Mouse (Mus musculus): ENCODE results near the gene Bpifb3. TPM values are rescaled to one million over a fixed set of nuclear protein-coding genes. Genes with fewer than 3 reads are reported as not detected.
A peak's percentile ranks its signal among the peaks of the same experiment; 100 is the strongest.

Bpifb3 gene
- polyA plus RNA-seq, 1 experiment from 2014 or later, result 0.05 TPM

GRCm38 (mm10) chr2:153935348-153935747, 17.3 kb downstream of the Bpifb3 start:
- Histone ChIP-seq H3K9me3 (ENCODE audit: control insufficient read depth, low read length) (no peaks in the 10 kb centered on the region), H3K4me1 (replicated peaks; ENCODE audit: control insufficient read depth, insufficient read depth) (no peaks in the 10 kb centered on the region), H3K4me3 (ENCODE audit: low read depth, low read length) (no peak overlapping the region), H3K9ac (ENCODE audit: low read length) (no peak overlapping the region), H3K27ac (replicated peaks) (no peak overlapping the region), H3K36me3 (ENCODE audit: control insufficient read depth, insufficient read depth, low read length) (no peaks in the 10 kb centered on the region), H3K27me3 (ENCODE audit: control insufficient read depth, insufficient read depth, low read length) (no peaks in the 10 kb centered on the region), H3K4me2 (replicated peaks; ENCODE audit: low read depth) (no peak overlapping the region)
- WGBS, result 77% methylated on average over 6 of the region's 6 CpGs
- TF ChIP-seq EP300 (optimal IDR thresholded peaks at IDR 0.05) (no peak), CTCF (IDR thresholded peaks at IDR 0.05; ENCODE audit: low read depth) (peak; percentile 43)
- ATAC-seq (ENCODE audit: low FRiP score, low TSS enrichment) (peak; percentile 91), DNase-seq (ENCODE audit: low spot score) (peak; percentile 61)

GRCm38 (mm10) chr2:153937843-153938242, 19.8 kb downstream of the Bpifb3 start, which contains the start of gene Bpifb4:
Bpifb4 (plus strand) TSS chr2:153938212.
- no peaks in the 10 kb centered on the region for H3K9me3 ChIP-seq (ENCODE audit: control insufficient read depth, low read length)
- no peak within 1 kb of the TSS for H3K27ac ChIP-seq (replicated peaks)
- no peaks in the 10 kb centered on the region for H3K27me3 ChIP-seq (ENCODE audit: control insufficient read depth, insufficient read depth, low read length)
- no peak within 1 kb of the TSS for H3K9ac ChIP-seq (ENCODE audit: low read length)
- ATAC-seq (ENCODE audit: low FRiP score, low TSS enrichment), result no peak
- no peak for DNase-seq (ENCODE audit: low spot score)
- no peak within 1 kb of the TSS for H3K4me3 ChIP-seq (ENCODE audit: low read depth, low read length)
- TF ChIP-seq CTCF (IDR thresholded peaks at IDR 0.05; ENCODE audit: low read depth), result no peak
- TF ChIP-seq EP300 (optimal IDR thresholded peaks at IDR 0.05), result no peak
- no peaks in the 10 kb centered on the region for H3K4me1 ChIP-seq (replicated peaks; ENCODE audit: control insufficient read depth, insufficient read depth)
- 82% methylated on average over 5 of the region's 5 CpGs for WGBS
- H3K4me2 ChIP-seq (replicated peaks; ENCODE audit: low read depth), result no peak within 1 kb of the TSS
- H3K36me3 ChIP-seq (ENCODE audit: control insufficient read depth, insufficient read depth, low read length), result no peaks in the 10 kb centered on the region

- no peak overlapping the region for H3K27ac ChIP-seq (replicated peaks)
- TF ChIP-seq EP300 (optimal IDR thresholded peaks at IDR 0.05) (no peak), CTCF (IDR thresholded peaks at IDR 0.05; ENCODE audit: low read depth) (peak; percentile 83)
- ATAC-seq (ENCODE audit: low FRiP score, low TSS enrichment) (no peak), DNase-seq (ENCODE audit: low spot score) (peak; percentile 67)
- no peaks in the 10 kb centered on the region for H3K27me3 ChIP-seq (ENCODE audit: control insufficient read depth, insufficient read depth, low read length)
- no peaks in the 10 kb centered on the region for H3K4me1 ChIP-seq (replicated peaks; ENCODE audit: control insufficient read depth, insufficient read depth)
- no peak overlapping the region for H3K4me3 ChIP-seq (ENCODE audit: low read depth, low read length)
- H3K4me2 ChIP-seq (replicated peaks; ENCODE audit: low read depth), result no peak overlapping the region
- no peaks in the 10 kb centered on the region for H3K36me3 ChIP-seq (ENCODE audit: control insufficient read depth, insufficient read depth, low read length)
- WGBS, result 30% methylated on average over 3 of the region's 3 CpGs
- no peak overlapping the region for H3K9ac ChIP-seq (ENCODE audit: low read length)
- no peaks in the 10 kb centered on the region for H3K9me3 ChIP-seq (ENCODE audit: control insufficient read depth, low read length)
Measured at GRCm38 (mm10) chr2:153943537-153943936, 25.5 kb downstream of the Bpifb3 start.

DNA sequence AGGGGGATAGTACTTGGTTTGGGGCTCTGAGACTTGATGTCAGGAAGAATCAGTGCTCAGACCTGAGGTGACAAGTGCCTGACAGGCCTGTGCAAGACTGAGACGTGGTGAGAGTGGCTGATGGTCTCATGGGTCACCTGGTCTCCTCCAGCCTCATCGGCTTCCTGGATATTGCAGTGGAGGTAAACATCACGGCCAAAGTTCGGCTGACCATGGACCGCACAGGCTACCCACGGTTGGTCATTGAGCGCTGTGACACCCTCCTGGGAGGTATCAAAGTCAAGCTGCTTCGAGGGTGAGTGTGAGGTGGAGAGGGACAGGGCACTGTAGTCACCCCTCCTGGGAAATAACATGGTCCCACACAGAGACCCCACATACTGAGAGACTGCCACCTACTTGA, 26.5 kb downstream of the Bpifb3 start:
- no peak overlapping the region for H3K27ac ChIP-seq (replicated peaks)
- no peak for TF ChIP-seq CTCF (IDR thresholded peaks at IDR 0.05; ENCODE audit: low read depth)
- H3K36me3 ChIP-seq (ENCODE audit: control insufficient read depth, insufficient read depth, low read length), result no peaks in the 10 kb centered on the region
- WGBS, result 77% methylated on average over 8 of the region's 8 CpGs
- DNase-seq (ENCODE audit: low spot score), result no peak
- no peak for ATAC-seq (ENCODE audit: low FRiP score, low TSS enrichment)
- H3K9ac ChIP-seq (ENCODE audit: low read length), result no peak overlapping the region
- no peaks in the 10 kb centered on the region for H3K4me1 ChIP-seq (replicated peaks; ENCODE audit: control insufficient read depth, insufficient read depth)
- H3K27me3 ChIP-seq (ENCODE audit: control insufficient read depth, insufficient read depth, low read length), result no peaks in the 10 kb centered on the region
- H3K9me3 ChIP-seq (ENCODE audit: control insufficient read depth, low read length), result no peaks in the 10 kb centered on the region
- H3K4me2 ChIP-seq (replicated peaks; ENCODE audit: low read depth), result no peak overlapping the region
- H3K4me3 ChIP-seq (ENCODE audit: low read depth, low read length), result no peak overlapping the region

DNA sequence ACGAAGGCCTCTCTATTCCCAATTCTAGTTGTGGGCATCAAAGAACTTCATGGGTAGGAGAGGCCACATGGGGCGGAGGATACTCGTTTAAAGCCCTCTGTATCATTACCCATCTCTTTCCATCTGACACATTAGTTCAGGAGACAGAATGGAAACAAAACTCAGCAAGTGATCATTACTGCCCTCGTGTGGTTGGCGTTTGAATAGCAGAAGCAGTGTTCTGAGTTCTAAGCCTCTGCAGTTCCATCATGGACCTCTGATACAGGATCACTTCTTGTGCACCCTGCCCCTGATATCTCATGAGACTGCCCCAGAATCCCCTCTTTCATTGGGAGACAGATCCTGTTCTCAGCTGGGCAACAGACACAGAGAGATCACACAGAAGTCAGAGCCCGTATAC, 34.9 kb downstream of the Bpifb3 start:
- H3K4me2 ChIP-seq (replicated peaks; ENCODE audit: low read depth), result no peak overlapping the region
- TF ChIP-seq EP300 (optimal IDR thresholded peaks at IDR 0.05) (no peak), CTCF (IDR thresholded peaks at IDR 0.05; ENCODE audit: low read depth) (peak; percentile 82)
- H3K4me3 ChIP-seq (ENCODE audit: low read depth, low read length), result no peak overlapping the region
- no peaks in the 10 kb centered on the region for H3K27me3 ChIP-seq (ENCODE audit: control insufficient read depth, insufficient read depth, low read length)
- H3K4me1 ChIP-seq (replicated peaks; ENCODE audit: control insufficient read depth, insufficient read depth), result no peaks in the 10 kb centered on the region
- DNase-seq (ENCODE audit: low spot score) (peak; percentile 67), ATAC-seq (ENCODE audit: low FRiP score, low TSS enrichment) (no peak)
- 25% methylated on average over 6 of the region's 6 CpGs for WGBS
- no peak overlapping the region for H3K27ac ChIP-seq (replicated peaks)
- no peaks in the 10 kb centered on the region for H3K36me3 ChIP-seq (ENCODE audit: control insufficient read depth, insufficient read depth, low read length)
- H3K9me3 ChIP-seq (ENCODE audit: control insufficient read depth, low read length), result no peaks in the 10 kb centered on the region
- no peak overlapping the region for H3K9ac ChIP-seq (ENCODE audit: low read length)

DNA sequence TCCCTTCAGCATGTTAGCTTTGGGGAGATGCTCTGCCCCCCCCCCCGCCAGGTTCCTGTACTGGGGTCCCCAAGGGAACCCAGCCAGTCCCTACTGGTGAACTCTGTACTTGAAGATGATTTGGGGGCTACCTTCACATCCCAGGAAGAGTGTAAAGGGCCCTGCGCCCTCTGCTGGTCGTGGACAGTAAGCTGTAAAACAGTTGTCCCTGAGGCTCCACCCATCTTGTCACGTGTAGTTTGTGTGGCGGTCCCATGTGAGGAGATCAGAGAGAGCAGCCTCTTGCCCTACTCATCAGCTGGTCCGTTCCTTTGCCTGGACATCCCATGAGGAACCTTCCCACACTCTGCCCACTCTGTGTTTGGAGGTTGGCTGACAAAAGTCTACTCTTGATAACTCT, 35.8 kb downstream of the Bpifb3 start:
- DNase-seq (ENCODE audit: low spot score) (peak; percentile 73), ATAC-seq (ENCODE audit: low FRiP score, low TSS enrichment) (peak; percentile 68)
- TF ChIP-seq CTCF (IDR thresholded peaks at IDR 0.05; ENCODE audit: low read depth), result peak; percentile 76
- TF ChIP-seq EP300 (optimal IDR thresholded peaks at IDR 0.05), result no peak
- no peaks in the 10 kb centered on the region for H3K27me3 ChIP-seq (ENCODE audit: control insufficient read depth, insufficient read depth, low read length)
- no peak overlapping the region for H3K9ac ChIP-seq (ENCODE audit: low read length)
- H3K4me1 ChIP-seq (replicated peaks; ENCODE audit: control insufficient read depth, insufficient read depth), result no peaks in the 10 kb centered on the region
- 9% methylated on average over 6 of the region's 6 CpGs for WGBS
- H3K4me2 ChIP-seq (replicated peaks; ENCODE audit: low read depth), result no peak overlapping the region
- H3K36me3 ChIP-seq (ENCODE audit: control insufficient read depth, insufficient read depth, low read length), result no peaks in the 10 kb centered on the region
- H3K27ac ChIP-seq (replicated peaks), result no peak overlapping the region
- no peaks in the 10 kb centered on the region for H3K9me3 ChIP-seq (ENCODE audit: control insufficient read depth, low read length)
- H3K4me3 ChIP-seq (ENCODE audit: low read depth, low read length), result no peak overlapping the region
